Mouse (Mus musculus) ES-E14 (cell line): Measurements from ENCODE around the gene Ccnd1.

Experiments used
- CHD2 ChIP-seq: IDR thresholded peaks from 2 replicates; pipeline ENCODE4 v1.6.1; 2014; ENCODE audit warnings: mild to moderate bottlenecking, low read depth, low read length, inconsistent platforms
- HCFC1 ChIP-seq: IDR thresholded peaks from 2 replicates; pipeline ENCODE4 v1.6.1; 2012; ENCODE audit warnings: low read length, inconsistent platforms, borderline replicate concordance; ENCODE audit not compliant: insufficient read depth
- MAFK ChIP-seq: IDR thresholded peaks from 2 replicates; pipeline ENCODE4 v1.6.1; 2014; ENCODE audit warnings: mild to moderate bottlenecking, low read depth, low read length, inconsistent platforms; ENCODE audit not compliant: insufficient read depth
- ZC3H11A ChIP-seq: IDR thresholded peaks from 2 replicates; pipeline ENCODE4 v1.6.1; 2012; ENCODE audit warnings: low read depth, mild to moderate bottlenecking, inconsistent platforms, low read length, borderline replicate concordance
- ZNF384 ChIP-seq: IDR thresholded peaks from 2 replicates; pipeline ENCODE4 v1.6.1; 2012; ENCODE audit warnings: low read depth, low read length, inconsistent platforms

- TF ChIP-seq CHD2 (no peak), ZC3H11A (no peak), ZNF384 (no peak), HCFC1 (no peak), MAFK (no peak)
These were observed 33.7 kb upstream of the Ccnd1 start for GRCm38 (mm10) chr7:144973461-144973860.
